Mouse (Mus musculus) lung, postnatal 10 days (tissue): ENCODE data around the gene Erbb4.
A peak's percentile ranks its signal among the peaks of the same experiment; 100 is the strongest.

Experiments used
- DNase-seq: peaks from one replicate; pipeline ENCODE4 v3.0.0; 2021

Erbb4 gene

GRCm38 (mm10) chr1:68466390-68466960, 641.4 kb downstream of the Erbb4 start:
- no peak for DNase-seq

GRCm38 (mm10) chr1:68451274-68451673, 656.6 kb downstream of the Erbb4 start:
- no peak for DNase-seq

- no peak for DNase-seq
Measured at GRCm38 (mm10) chr1:68424336-68424983, 683.4 kb downstream of the Erbb4 start.

GRCm38 (mm10) chr1:68401204-68401603, 706.7 kb downstream of the Erbb4 start:
- no peak for DNase-seq

- DNase-seq, result no peak
Measured at GRCm38 (mm10) chr1:68371531-68371930, 736.3 kb downstream of the Erbb4 start.

- DNase-seq, result no peak
Measured at GRCm38 (mm10) chr1:68333714-68334113, 774.1 kb downstream of the Erbb4 start.

- no peak for DNase-seq
Measured at GRCm38 (mm10) chr1:68305813-68306212, 802.0 kb downstream of the Erbb4 start.

GRCm38 (mm10) chr1:68284443-68284842, 823.4 kb downstream of the Erbb4 start:
- no peak for DNase-seq

- DNase-seq, result no peak
Measured at GRCm38 (mm10) chr1:68275819-68276218, 832.0 kb downstream of the Erbb4 start.

- no peak for DNase-seq
Measured at GRCm38 (mm10) chr1:68178580-68178979, 929.3 kb downstream of the Erbb4 start.

- DNase-seq, result no peak
Measured at GRCm38 (mm10) chr1:68155253-68155652, 952.6 kb downstream of the Erbb4 start.

- no peak for DNase-seq
Measured at GRCm38 (mm10) chr1:68150572-68150971, 957.3 kb downstream of the Erbb4 start.

- DNase-seq, result no peak
Measured at GRCm38 (mm10) chr1:68142562-68143350, 965.1 kb downstream of the Erbb4 start.

- DNase-seq, result no peak
Measured at GRCm38 (mm10) chr1:68134943-68135342, 972.9 kb downstream of the Erbb4 start.

- DNase-seq, result no peak
Measured at GRCm38 (mm10) chr1:68134450-68134849, 973.4 kb downstream of the Erbb4 start.

GRCm38 (mm10) chr1:68123541-68123940, 984.3 kb downstream of the Erbb4 start:
- no peak for DNase-seq

- DNase-seq, result no peak
Measured at GRCm38 (mm10) chr1:68120364-68120763, 987.5 kb downstream of the Erbb4 start.

GRCm38 (mm10) chr1:68115721-68116120, 992.1 kb downstream of the Erbb4 start:
- no peak for DNase-seq

- DNase-seq, result peak; percentile 29
Measured at GRCm38 (mm10) chr1:68106543-68106860, 1001.4 kb downstream of the Erbb4 start.

GRCm38 (mm10) chr1:68105834-68106542, 1001.9 kb downstream of the Erbb4 start:
- DNase-seq, result no peak

GRCm38 (mm10) chr1:68089623-68090022, 1018.2 kb downstream of the Erbb4 start:
- DNase-seq, result no peak

- DNase-seq, result no peak
Measured at GRCm38 (mm10) chr1:68056494-68056893, 1051.4 kb downstream of the Erbb4 start.

GRCm38 (mm10) chr1:68054715-68055114, 1053.1 kb downstream of the Erbb4 start:
- DNase-seq, result no peak

GRCm38 (mm10) chr1:68049856-68050255, 1058.0 kb downstream of the Erbb4 start:
- no peak for DNase-seq
